Mouse (Mus musculus) spleen, adult 2 months (tissue): ENCODE data around the gene Kcnj14. TPM values are rescaled to one million over a fixed set of nuclear protein-coding genes. Genes with fewer than 3 reads are reported as not detected.
A peak's percentile ranks its signal among the peaks of the same experiment; 100 is the strongest.

Experiments used
- DNase-seq, 2 experiments: peaks; one replicate each; pipeline versions ENCODE4 v3.0.0 to v3.0.0-alpha.2; 2012 to 2021; ENCODE audit warnings: low spot score in 2 of 2, low read depth in 1 of 2
- H3K27ac ChIP-seq: fragments of 200-500 bp; 2 replicates; pipeline ENCODE4 v1.5.1; 2012; ENCODE audit warnings: low read length, inconsistent platforms; ENCODE audit not compliant: insufficient read depth
- H3K27me3 ChIP-seq: fragments of 200-500 bp; 2 replicates; pipeline ENCODE4 v1.6.1; 2012; ENCODE audit warnings: mild to moderate bottlenecking, moderate library complexity, low read length, inconsistent platforms; ENCODE audit not compliant: control insufficient read depth, insufficient read depth
- H3K36me3 ChIP-seq: fragments of 200-500 bp; 2 replicates; pipeline ENCODE4 v1.6.1; 2012; ENCODE audit warnings: mild to moderate bottlenecking, low read length, inconsistent platforms; ENCODE audit not compliant: control insufficient read depth, insufficient read depth
- H3K4me1 ChIP-seq: fragments of 200-500 bp; 2 replicates; pipeline ENCODE4 v1.6.1; 2011; ENCODE audit warnings: inconsistent platforms; ENCODE audit not compliant: control insufficient read depth, insufficient read depth, insufficient read length
- H3K4me3 ChIP-seq: fragments of 200-500 bp; 2 replicates; pipeline ENCODE4 v1.5.1; 2011; ENCODE audit warnings: mild to moderate bottlenecking, inconsistent platforms; ENCODE audit not compliant: insufficient read depth, insufficient read length; ENCODE audit errors: extremely low read depth
- CTCF ChIP-seq: fragments of 200-500 bp; IDR thresholded peaks from 2 replicates; pipeline ENCODE4 v1.5.1; 2011; ENCODE audit warnings: mild to moderate bottlenecking, inconsistent platforms; ENCODE audit not compliant: insufficient read depth, insufficient read length, insufficient replicate concordance; ENCODE audit errors: extremely low read depth
- POLR2A ChIP-seq: fragments of 200-500 bp; IDR thresholded peaks from 2 replicates; pipeline ENCODE4 v1.6.1; 2011; ENCODE audit warnings: low read depth, low read length, inconsistent platforms
- WGBS: fragments of 180-500 bp; shearing (Covaris S2); methylation state at CpG from one replicate; pipeline ENCODE4 v1.1.7; 2018; 5-methylcytosine and 5-hydroxymethylcytosine counted together
- polyA plus RNA-seq: library from polyadenylated mRNA; depleted of rRNA; stranded (reverse); fragments of >200 nt; gene quantifications from 2 replicates; pipeline ENCODE4 v1.2.3, GENCODE M21; 2012

Kcnj14 gene
- polyA plus RNA-seq, 1 experiment = not detected

- peaks cover 21% of the 10 kb centered on the region for H3K27me3 ChIP-seq
- H3K36me3 ChIP-seq = peaks cover 7% of the 10 kb centered on the region
- WGBS = 16% methylated on average over 30 of the region's 30 CpGs
- no peak overlapping the region for H3K4me3 ChIP-seq
- H3K27ac ChIP-seq = no peak overlapping the region
- peaks cover 11% of the 10 kb centered on the region for H3K4me1 ChIP-seq
- DNase-seq = no peak
- TF ChIP-seq CTCF (no peak), POLR2A (no peak)
Measured at GRCm38 (mm10) chr7:45832428-45832827, 7.8 kb upstream of the Kcnj14 start.

DNA sequence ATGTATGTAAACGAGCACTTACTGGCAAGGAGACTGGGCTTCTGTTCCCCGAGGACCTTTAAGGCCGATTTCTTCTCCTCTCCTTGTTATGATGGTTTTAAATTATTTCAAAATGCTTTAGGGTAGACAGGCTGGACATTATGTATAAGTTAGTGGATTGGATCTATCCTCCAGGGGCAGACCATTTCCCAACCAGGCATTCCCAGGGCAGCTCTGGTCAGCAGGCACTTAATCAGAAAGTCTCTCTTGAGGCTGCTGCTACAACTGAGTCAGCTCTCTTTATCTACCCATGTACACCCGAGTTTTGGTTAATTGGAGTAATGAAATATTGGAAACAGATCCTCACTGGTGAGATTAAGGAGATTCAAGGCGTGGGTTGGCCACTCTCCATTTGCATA is 6.5 kb upstream of the Kcnj14 start:
- Histone ChIP-seq H3K36me3 (peaks cover 13% of the 10 kb centered on the region), H3K4me1 (peaks cover 11% of the 10 kb centered on the region), H3K4me3 (peak overlapping the region; percentile 93), H3K27ac (no peak overlapping the region), H3K27me3 (peaks cover 21% of the 10 kb centered on the region)
- DNase-seq = no peak
- TF ChIP-seq CTCF (no peak), POLR2A (no peak)
- WGBS = 24% methylated on average over 5 of the region's 5 CpGs

- Histone ChIP-seq H3K36me3 (peaks cover 16% of the 10 kb centered on the region), H3K4me1 (peaks cover 11% of the 10 kb centered on the region), H3K4me3 (peak within 1 kb of the TSS; percentile 93), H3K27ac (0 out of 2 replicates have a peak within 1 kb of the TSS, but pooled peaks have one; percentile 15), H3K27me3 (peaks cover 21% of the 10 kb centered on the region)
- peak; percentile 17; the same call in 1 of the 2 replicates for TF ChIP-seq POLR2A
- no peak for TF ChIP-seq CTCF
- DNase-seq = peak; percentile 78 to 89
- WGBS = 0% methylated on average over 35 of the region's 35 CpGs
Measured at GRCm38 (mm10) chr7:45830427-45831127, 6.0 kb upstream of the Kcnj14 start, which contains the start of gene Grwd1. Gene Grwd1, minus strand, starts transcription at chr7:45830944.

DNA sequence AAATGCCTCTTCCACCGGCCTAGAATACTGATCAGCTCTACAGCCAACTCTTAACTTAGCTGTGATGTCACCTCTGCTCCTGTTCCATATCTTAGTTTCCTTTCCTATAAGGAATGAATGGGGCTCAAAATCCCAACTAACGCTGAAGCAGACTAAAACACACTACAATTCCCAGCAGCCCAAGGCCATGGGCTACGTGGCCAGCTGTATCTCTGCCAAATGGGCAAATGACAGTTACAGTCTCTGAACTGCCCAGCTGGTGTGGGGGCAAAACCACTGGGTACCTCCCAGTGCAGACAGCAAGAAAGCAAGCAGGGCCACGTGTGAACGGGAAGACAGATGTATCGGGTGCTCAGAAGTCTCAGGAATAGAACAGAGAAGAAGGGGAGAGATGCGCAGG is 2.0 kb upstream of the Kcnj14 start:
- Histone ChIP-seq H3K4me3 (no peak overlapping the region), H3K4me1 (peaks cover 7% of the 10 kb centered on the region; the same call in 1 of the 2 replicates), H3K27me3 (no peaks in the 10 kb centered on the region), H3K36me3 (peaks cover 24% of the 10 kb centered on the region), H3K27ac (no peak overlapping the region)
- 88% methylated on average over 7 of the region's 7 CpGs for WGBS
- no peak for DNase-seq
- TF ChIP-seq POLR2A (no peak), CTCF (no peak)

- Histone ChIP-seq H3K27ac (no peak overlapping the region), H3K4me1 (no peaks in the 10 kb centered on the region), H3K4me3 (no peak overlapping the region), H3K36me3 (peaks cover 11% of the 10 kb centered on the region), H3K27me3 (no peaks in the 10 kb centered on the region)
- TF ChIP-seq CTCF (no peak), POLR2A (no peak)
- DNase-seq = no peak
Measured at GRCm38 (mm10) chr7:45820913-45821312, 3.7 kb downstream of the Kcnj14 start.

- Histone ChIP-seq H3K27me3 (no peaks in the 10 kb centered on the region), H3K27ac (no peak overlapping the region), H3K4me1 (peaks cover under 1% of the 10 kb centered on the region; the same call in 1 of the 2 replicates), H3K4me3 (no peak overlapping the region), H3K36me3 (peaks cover 3% of the 10 kb centered on the region; the same call in 1 of the 2 replicates)
- TF ChIP-seq CTCF = no peak
- TF ChIP-seq POLR2A = no peak
- 23% methylated on average over 25 of the region's 25 CpGs for WGBS
- DNase-seq = no peak
Measured at GRCm38 (mm10) chr7:45819843-45820242, 4.7 kb downstream of the Kcnj14 start.

- H3K4me3 ChIP-seq = no peak overlapping the region
- no peak for DNase-seq
- peaks cover 13% of the 10 kb centered on the region for H3K36me3 ChIP-seq
- WGBS = 68% methylated on average over 2 of the region's 2 CpGs
- TF ChIP-seq POLR2A (no peak), CTCF (no peak)
- no peaks in the 10 kb centered on the region for H3K27me3 ChIP-seq
- peaks cover 4% of the 10 kb centered on the region; the same call in 1 of the 2 replicates for H3K4me1 ChIP-seq
- no peak overlapping the region for H3K27ac ChIP-seq
Measured at GRCm38 (mm10) chr7:45815984-45816351, 8.6 kb downstream of the Kcnj14 start.
